10 mouse cellular contexts compared by ENCODE assay signal in the genomic region with DNA sequence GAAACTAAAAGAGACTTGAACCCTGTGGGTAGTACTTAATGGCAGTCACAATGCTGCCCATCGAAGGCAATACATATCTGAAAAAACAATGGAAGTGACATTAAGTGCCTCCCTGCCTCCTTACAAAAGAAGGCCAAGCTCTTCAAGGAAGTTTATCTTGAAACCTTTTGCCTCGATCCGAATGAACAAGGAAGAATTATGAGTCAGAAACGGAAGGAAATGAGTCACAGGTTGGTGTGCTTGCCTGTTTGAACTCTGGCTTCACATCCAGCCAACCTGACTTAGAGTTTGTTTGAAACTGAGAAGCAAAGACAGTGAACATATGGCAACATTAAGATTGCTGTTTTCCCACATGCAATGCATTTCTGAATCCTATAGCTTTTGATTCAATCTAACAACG.
DNase-seq lines count a peak whose midpoint lies in the region.
"Had no signal": no experiment of that assay in that cellular context is flagged by ENCODE, and none has a peak within 500 bp of the region (broad histone marks: within the 10 kb centered on the region; RNA-seq: fewer than 3 reads in every experiment).

No protein-coding gene starts in this region.

- DNase-seq in kidney, adult 9 months = peak; percentile 11
- no peak for DNase-seq in kidney, adult 18-20 months
- peak; percentile 80 for DNase-seq in 416B (ENCODE audit: low read depth)
- peak; percentile 14 for DNase-seq in NIH3T3 (ENCODE audit: low read depth)
- peak; percentile 69 for DNase-seq in induced T-regulatory cell, adult 2 months (ENCODE audit: low read depth)
- no peak for DNase-seq in right cerebral cortex, adult 18-20 months
- no peak for DNase-seq in embryo, embryonic 9.5 days (ENCODE audit: extremely low spot score)
- DNase-seq: cerebellum, adult 18-20 months; liver, postnatal 0 days; thymus, postnatal 4 days had no signal

Comparison
In these comparisons a context has a peak if more than half of its experiments do, and no peak if none do; other contexts are left out.
1. DNase-seq: peak in kidney, adult 9 months (single experiment), 416B (single experiment), NIH3T3 (single experiment) and induced T-regulatory cell, adult 2 months (single experiment); none in kidney, adult 18-20 months (single experiment), right cerebral cortex, adult 18-20 months (single experiment) and embryo, embryonic 9.5 days (single experiment).